Comparison of ENCODE assay signal across 43 mouse cellular contexts in genomic region chr16:27404107-27404506, GRCm38 (mm10). TPM values are rescaled to one million over a fixed set of nuclear protein-coding genes. Genes with fewer than 3 reads are reported as not detected.
"Had no signal": no experiment of that assay in that cellular context is flagged by ENCODE, and none has a peak within 500 bp of the region (broad histone marks: within the 10 kb centered on the region; RNA-seq: fewer than 3 reads in every experiment).

No protein-coding gene starts in this region.

- H3K9ac ChIP-seq: heart, embryonic 12.5 days; heart, embryonic 13.5 days; heart, embryonic 15.5 days; hindbrain, embryonic 12.5 days; hindbrain, embryonic 13.5 days; hindbrain, embryonic 14.5 days; hindbrain, embryonic 15.5 days; intestine, embryonic 15.5 days; kidney, embryonic 15.5 days had no signal

- H3K9me3 ChIP-seq: heart, embryonic 10.5 days; heart, embryonic 12.5 days; heart, embryonic 13.5 days; heart, embryonic 15.5 days; hindbrain, embryonic 10.5 days; hindbrain, embryonic 12.5 days; hindbrain, embryonic 13.5 days; hindbrain, embryonic 15.5 days; intestine, embryonic 15.5 days; kidney, embryonic 15.5 days had no signal

- H3K27ac ChIP-seq: heart, embryonic 10.5 days; heart, embryonic 13.5 days; heart, embryonic 15.5 days; hindbrain, embryonic 10.5 days; hindbrain, embryonic 12.5 days; hindbrain, embryonic 13.5 days; hindbrain, embryonic 14.5 days; hindbrain, embryonic 15.5 days; hindbrain, postnatal 0 days; intestine, embryonic 15.5 days; kidney, embryonic 15.5 days; kidney, postnatal 0 days; layer of hippocampus, adult 2 months; left cerebral cortex, adult 2 months had no signal

- H3K4me2 ChIP-seq: heart, embryonic 11.5 days; heart, embryonic 12.5 days; heart, embryonic 13.5 days; heart, embryonic 15.5 days; hindbrain, embryonic 12.5 days; hindbrain, embryonic 13.5 days; hindbrain, embryonic 14.5 days; hindbrain, embryonic 15.5 days; intestine, embryonic 15.5 days; kidney, embryonic 15.5 days had no signal

- H3K4me3 ChIP-seq: heart, embryonic 10.5 days; heart, embryonic 12.5 days; heart, embryonic 13.5 days; heart, embryonic 15.5 days; hindbrain, embryonic 10.5 days; hindbrain, embryonic 12.5 days; hindbrain, embryonic 13.5 days; hindbrain, embryonic 15.5 days; intestine, embryonic 15.5 days; kidney, embryonic 15.5 days; layer of hippocampus, adult 2 months; left cerebral cortex, adult 2 months had no signal

- DNase-seq: heart, postnatal 10 days; heart, postnatal 14 days; heart, postnatal 36 days; heart, postnatal 4 days; kidney, adult 11 months; kidney, adult 18-20 months; kidney, adult 8-10 months; kidney, postnatal 10 days; kidney, postnatal 14 days; kidney, postnatal 25 days; kidney, postnatal 36 days; kidney, postnatal 4 days; layer of hippocampus, adult 9-11 months; layer of hippocampus, postnatal 36 days had no signal

- H3K4me1 ChIP-seq: heart, embryonic 10.5 days; hindbrain, embryonic 10.5 days; hindbrain, embryonic 12.5 days; hindbrain, embryonic 13.5 days; hindbrain, embryonic 15.5 days; intestine, embryonic 15.5 days; kidney, embryonic 15.5 days had no signal

- H3K27me3 ChIP-seq: heart, embryonic 12.5 days; heart, embryonic 13.5 days; heart, embryonic 15.5 days; hindbrain, embryonic 12.5 days; hindbrain, embryonic 13.5 days; hindbrain, embryonic 15.5 days; intestine, embryonic 15.5 days; kidney, embryonic 15.5 days had no signal

RNA-seq across cellular contexts. Expression of gene Uts2b, which starts 34.1 kb away (rescaled TPM):
- total RNA-seq: hematopoietic stem cell, adult 5-6 weeks; layer of hippocampus, adult 18-20 months; layer of hippocampus, adult 2 months; layer of hippocampus, adult 8-10 months; layer of hippocampus, postnatal 10 days; layer of hippocampus, postnatal 14 days; layer of hippocampus, postnatal 25 days; layer of hippocampus, postnatal 36 days; left cerebral cortex, adult 18-20 months; left cerebral cortex, adult 2 months had no signal
- polyA plus RNA-seq: inflammation-experienced regulatory T-cells, adult 6 months; intestine, embryonic 14.5 days; kidney, adult 2 months; kidney, embryonic 14.5 days; kidney, embryonic 15.5 days; kidney, embryonic 16.5 days; kidney, postnatal 0 days; large intestine, adult 2 months had no signal
